Mouse (Mus musculus) stomach, postnatal 0 days (tissue): Measurements from ENCODE around the gene Efnb3.

ENCODE experiments used
- CTCF ChIP-seq: IDR thresholded peaks from 2 replicates; pipeline ENCODE4 v1.5.1; 2016; ENCODE audit warnings: antibody characterized with exemption, low read depth, mild to moderate bottlenecking, moderate library complexity
- EP300 ChIP-seq: optimal IDR thresholded peaks from 2 replicates; pipeline ENCODE3; 2016; ENCODE audit warnings: antibody characterized with exemption

GRCm38 (mm10) chr11:69559851-69560765 is at the start of gene Efnb3:
- no peak; the same call in 1 of the 2 replicates for TF ChIP-seq CTCF
- TF ChIP-seq EP300: no peak
